Mouse (Mus musculus) olfactory bulb, adult 2 months (tissue): ENCODE measurements at regions not wholly inside any gene's neighbourhood (a gene's known extent, or its start where the extent isn't known, plus 50 kb on each side); places are given as distances from the start of the nearest gene placed in this dataset.

ENCODE experiments used
- H3K27ac ChIP-seq: fragments of 200-500 bp; 2 replicates; pipeline ENCODE4 v1.5.1; 2012; ENCODE audit warnings: low read depth, low read length; ENCODE audit not compliant: insufficient read depth
- H3K4me1 ChIP-seq: fragments of 200-500 bp; 2 replicates; pipeline ENCODE4 v1.6.1; 2012; ENCODE audit warnings: low read length; ENCODE audit not compliant: control insufficient read depth, insufficient read depth
- H3K4me3 ChIP-seq: fragments of 200-500 bp; 2 replicates; pipeline ENCODE4 v1.5.1; 2012; ENCODE audit warnings: mild to moderate bottlenecking, low read depth, low read length, moderate library complexity; ENCODE audit not compliant: insufficient read depth
- CTCF ChIP-seq: fragments of 200-500 bp; IDR thresholded peaks from 2 replicates; pipeline ENCODE4 v1.5.1; 2012; ENCODE audit warnings: low read depth, mild to moderate bottlenecking, low read length, moderate library complexity; ENCODE audit not compliant: insufficient read depth
- POLR2A ChIP-seq: fragments of 200-500 bp; IDR thresholded peaks from 2 replicates; pipeline ENCODE4 v1.6.1; 2012; ENCODE audit warnings: mild to moderate bottlenecking, low read depth, low read length, moderate library complexity; ENCODE audit not compliant: insufficient read depth
- WGBS: fragments of 180-500 bp; shearing (Covaris S2); methylation state at CpG from one replicate; pipeline ENCODE4 v1.1.7; 2018; 5-methylcytosine and 5-hydroxymethylcytosine counted together

DNA sequence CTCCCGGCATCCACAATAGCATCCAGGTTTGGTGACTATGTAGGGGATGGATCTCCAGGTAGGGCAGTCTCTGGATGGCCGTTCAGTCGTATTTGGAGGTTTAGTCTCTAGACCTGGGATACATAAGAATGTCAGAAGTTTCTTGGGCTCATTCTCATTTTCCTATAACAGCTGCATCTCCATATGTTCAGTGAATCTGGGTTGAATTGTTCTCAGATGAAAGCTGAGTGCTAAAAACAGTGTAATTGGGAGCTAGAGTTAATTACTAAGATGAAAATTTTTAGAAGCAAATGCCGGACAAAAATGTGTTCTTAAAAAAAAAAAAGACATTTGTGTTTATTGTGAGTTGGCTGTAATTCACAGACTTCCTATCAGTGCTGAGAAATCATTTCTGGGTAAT is 57.3 kb upstream of the Myo16 start:
- no peak for TF ChIP-seq POLR2A
- TF ChIP-seq CTCF: no peak
- Histone ChIP-seq H3K4me1 (peaks cover 17% of the 10 kb centered on the region), H3K27ac (peak overlapping the region; percentile 56; the same call in 1 of the 2 replicates), H3K4me3 (no peak overlapping the region)
- WGBS: 53% methylated on average over 4 of the region's 4 CpGs

DNA sequence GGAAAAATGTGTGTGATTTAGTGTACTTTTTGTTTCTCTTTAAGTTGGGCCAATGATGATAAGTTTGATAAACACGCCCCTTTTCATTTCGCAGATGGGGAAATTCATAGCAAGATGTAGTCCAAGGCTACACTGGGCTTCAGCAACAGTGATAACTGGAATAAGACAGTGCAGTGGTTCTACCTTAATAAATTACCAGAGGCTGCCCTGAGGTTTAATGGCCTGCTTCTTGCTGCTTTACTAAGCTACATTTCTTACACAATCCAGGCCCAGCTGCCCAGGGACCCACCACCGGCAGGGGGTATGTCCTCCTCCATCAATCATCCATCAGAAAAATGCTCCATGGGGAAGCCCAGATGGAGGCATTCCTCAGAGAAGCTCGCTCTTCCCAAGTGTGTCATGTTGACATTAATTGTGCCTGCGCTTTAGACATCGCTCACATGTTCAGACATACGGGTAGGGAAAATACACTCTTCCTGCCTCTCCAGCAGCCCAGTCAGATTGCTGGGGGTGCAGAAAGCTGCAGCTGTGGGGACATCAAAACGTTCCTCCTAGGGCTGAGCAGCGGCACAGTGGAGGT is 56.7 kb upstream of the Myo16 start:
- 57% methylated on average over 9 of the region's 9 CpGs for WGBS
- Histone ChIP-seq H3K27ac (peak overlapping the region; percentile 66; the same call in 1 of the 2 replicates), H3K4me3 (no peak overlapping the region), H3K4me1 (peaks cover 17% of the 10 kb centered on the region)
- TF ChIP-seq CTCF (no peak), POLR2A (no peak)
